Mouse (Mus musculus) neural tube, embryonic 13.5 days (tissue): ENCODE measurements around the gene Zfp827. TPM values are rescaled to one million over a fixed set of nuclear protein-coding genes. Genes with fewer than 3 reads are reported as not detected.
A peak's percentile ranks its signal among the peaks of the same experiment; 100 is the strongest.
"Not testable (repeated sequence)": the region's sequence is repeated elsewhere in the genome, so short reads cannot be mapped to it uniquely, and the experiment has no call there.

ENCODE experiments used
- ATAC-seq: fragments of 200-750 bp; cut with Nextera tagmentation; 2 replicates; pipeline ENCODE4 v1.8.0; 2017; ENCODE audit warnings: low read depth, mild to moderate bottlenecking, moderate TSS enrichment, moderate library complexity
- H3K27ac ChIP-seq: fragments of 300-500 bp; sonication (generic); replicated peaks from 2 replicates; pipeline ENCODE4 v1.5.1; 2015; ENCODE audit warnings: moderate library complexity, mild to moderate bottlenecking, inconsistent platforms
- H3K27me3 ChIP-seq: fragments of 300-500 bp; sonication (generic); 2 replicates; pipeline ENCODE4 v1.6.1; 2015; ENCODE audit warnings: mild to moderate bottlenecking, inconsistent platforms
- H3K36me3 ChIP-seq: fragments of 300-500 bp; sonication (generic); 2 replicates; pipeline ENCODE4 v1.6.1; 2015; ENCODE audit warnings: mild to moderate bottlenecking, inconsistent platforms
- H3K4me1 ChIP-seq: fragments of 300-500 bp; sonication (generic); replicated peaks from 2 replicates; pipeline ENCODE4 v1.6.1; 2015; ENCODE audit warnings: inconsistent platforms
- H3K4me2 ChIP-seq: fragments of 300-500 bp; sonication (generic); 2 replicates; pipeline ENCODE4 v1.6.1; 2015; ENCODE audit warnings: inconsistent platforms, mild to moderate bottlenecking, moderate library complexity
- H3K4me3 ChIP-seq: fragments of 300-500 bp; sonication (generic); 2 replicates; pipeline ENCODE4 v1.5.1; 2015; ENCODE audit warnings: mild to moderate bottlenecking, inconsistent platforms
- H3K9ac ChIP-seq: fragments of 300-500 bp; sonication (generic); 2 replicates; pipeline ENCODE4 v1.6.1; 2015; ENCODE audit warnings: moderate library complexity, mild to moderate bottlenecking, inconsistent platforms
- H3K9me3 ChIP-seq: fragments of 300-500 bp; sonication (generic); 2 replicates; pipeline ENCODE4 v1.6.1; 2016; ENCODE audit warnings: inconsistent platforms
- WGBS: fragments of 180-500 bp; shearing (Covaris S2); methylation state at CpG from one replicate; pipeline ENCODE4 v1.1.7; 2015; 5-methylcytosine and 5-hydroxymethylcytosine counted together
- polyA plus RNA-seq: library from polyadenylated mRNA; unstranded; fragments of >200 nt; fragmentation: Nextera tagmentation; extraction: Ambion mirVana; gene quantifications from 2 replicates; pipeline ENCODE4 v1.2.1, GENCODE M21; 2015

The Zfp827 gene
- polyA plus RNA-seq, 1 experiment from 2014 or later = 11.0 TPM

GRCm38 (mm10) chr8:79121614-79122013, 93.4 kb downstream of the Zfp827 start:
- Histone ChIP-seq H3K4me2 (no peak overlapping the region), H3K36me3 (peaks cover 60% of the 10 kb centered on the region), H3K27me3 (no peaks in the 10 kb centered on the region), H3K4me3 (no peak overlapping the region), H3K27ac (no peak overlapping the region), H3K9ac (no peak overlapping the region), H3K9me3 (no peaks in the 10 kb centered on the region), H3K4me1 (0 out of 2 replicates have a peak, but pooled peaks cover 4% of the 10 kb centered on the region)
- ATAC-seq = no peak
- 87% methylated on average over 1 of the region's 1 CpGs for WGBS

GRCm38 (mm10) chr8:79124231-79124630, 96.0 kb downstream of the Zfp827 start:
- ATAC-seq = no peak
- no peak overlapping the region for H3K4me2 ChIP-seq
- H3K4me1 ChIP-seq = peaks cover 10% of the 10 kb centered on the region
- H3K27me3 ChIP-seq = no peaks in the 10 kb centered on the region
- WGBS = 78% methylated on average over 4 of the region's 4 CpGs
- H3K4me3 ChIP-seq = no peak overlapping the region
- peaks cover 52% of the 10 kb centered on the region for H3K36me3 ChIP-seq
- no peak overlapping the region for H3K9ac ChIP-seq
- no peak overlapping the region for H3K27ac ChIP-seq
- H3K9me3 ChIP-seq = no peaks in the 10 kb centered on the region

GRCm38 (mm10) chr8:79127211-79127816, 99.1 kb downstream of the Zfp827 start:
- Histone ChIP-seq H3K27ac (no peak overlapping the region; the same call in 1 of the 2 replicates), H3K4me2 (no peak overlapping the region), H3K36me3 (peaks cover 42% of the 10 kb centered on the region), H3K9ac (no peak overlapping the region), H3K4me3 (no peak overlapping the region), H3K9me3 (no peaks in the 10 kb centered on the region), H3K27me3 (no peaks in the 10 kb centered on the region), H3K4me1 (peaks cover 10% of the 10 kb centered on the region)
- WGBS = 57% methylated on average over 7 of the region's 7 CpGs
- ATAC-seq = no peak

- not testable (repeated sequence) for H3K4me3 ChIP-seq, H3K27ac ChIP-seq
- WGBS = 96% methylated on average over 4 of the region's 4 CpGs
Observed at GRCm38 (mm10) chr8:79128534-79128933, 100.3 kb downstream of the Zfp827 start.

GRCm38 (mm10) chr8:79139614-79140013, 111.4 kb downstream of the Zfp827 start:
- H3K9me3 ChIP-seq = no peaks in the 10 kb centered on the region
- H3K9ac ChIP-seq = no peak overlapping the region
- H3K4me2 ChIP-seq = no peak overlapping the region
- 0 out of 2 replicates have a peak, but pooled peaks cover 5% of the 10 kb centered on the region for H3K4me1 ChIP-seq
- H3K4me3 ChIP-seq = no peak overlapping the region
- peaks cover 71% of the 10 kb centered on the region for H3K36me3 ChIP-seq
- no peak overlapping the region for H3K27ac ChIP-seq
- ATAC-seq = no peak
- WGBS = 96% methylated on average over 4 of the region's 4 CpGs
- H3K27me3 ChIP-seq = no peaks in the 10 kb centered on the region

More at GRCm38 (mm10) chr8:79128534-79128933, 100.3 kb downstream of the Zfp827 start:
- not testable (repeated sequence) for ATAC-seq, H3K9ac ChIP-seq, H3K9me3 ChIP-seq, H3K4me2 ChIP-seq, H3K27me3 ChIP-seq, H3K4me1 ChIP-seq
- peaks cover 44% of the 10 kb centered on the region for H3K36me3 ChIP-seq

GRCm38 (mm10) chr8:79140981-79141380, 112.7 kb downstream of the Zfp827 start:
- no peak overlapping the region for H3K4me3 ChIP-seq
- no peak overlapping the region for H3K27ac ChIP-seq
- H3K36me3 ChIP-seq = peaks cover 69% of the 10 kb centered on the region
- no peak overlapping the region for H3K4me2 ChIP-seq
- WGBS = 87% methylated on average over 8 of the region's 8 CpGs
- ATAC-seq = no peak
- peaks cover 13% of the 10 kb centered on the region for H3K4me1 ChIP-seq
- H3K9ac ChIP-seq = no peak overlapping the region
- no peaks in the 10 kb centered on the region for H3K27me3 ChIP-seq
- H3K9me3 ChIP-seq = no peaks in the 10 kb centered on the region

GRCm38 (mm10) chr8:79141592-79141991, 113.4 kb downstream of the Zfp827 start:
- 83% methylated on average over 11 of the region's 11 CpGs for WGBS
- no peak overlapping the region for H3K4me3 ChIP-seq
- peaks cover 13% of the 10 kb centered on the region for H3K4me1 ChIP-seq
- H3K27ac ChIP-seq = no peak overlapping the region
- H3K9ac ChIP-seq = no peak overlapping the region
- no peak for ATAC-seq
- peaks cover 68% of the 10 kb centered on the region for H3K36me3 ChIP-seq
- no peaks in the 10 kb centered on the region for H3K9me3 ChIP-seq
- H3K27me3 ChIP-seq = no peaks in the 10 kb centered on the region
- H3K4me2 ChIP-seq = no peak overlapping the region

GRCm38 (mm10) chr8:79143729-79144128, 115.5 kb downstream of the Zfp827 start:
- Histone ChIP-seq H3K27ac (no peak overlapping the region), H3K27me3 (no peaks in the 10 kb centered on the region), H3K36me3 (peaks cover 55% of the 10 kb centered on the region), H3K4me3 (no peak overlapping the region), H3K4me2 (no peak overlapping the region), H3K4me1 (peaks cover 8% of the 10 kb centered on the region), H3K9me3 (no peaks in the 10 kb centered on the region), H3K9ac (no peak overlapping the region)
- 93% methylated on average over 3 of the region's 3 CpGs for WGBS
- no peak for ATAC-seq

- WGBS = 68% methylated on average over 8 of the region's 8 CpGs
- H3K4me3 ChIP-seq = no peak overlapping the region
- no peak overlapping the region for H3K9ac ChIP-seq
- peaks cover 8% of the 10 kb centered on the region for H3K4me1 ChIP-seq
- H3K27me3 ChIP-seq = no peaks in the 10 kb centered on the region
- peak overlapping the region; percentile 33; the same call in 1 of the 2 replicates for H3K27ac ChIP-seq
- no peaks in the 10 kb centered on the region for H3K9me3 ChIP-seq
- ATAC-seq = peak; percentile 71; the same call in 1 of the 2 replicates
- H3K36me3 ChIP-seq = peaks cover 49% of the 10 kb centered on the region
- no peak overlapping the region for H3K4me2 ChIP-seq
Observed at GRCm38 (mm10) chr8:79145210-79145609, 117.0 kb downstream of the Zfp827 start.

GRCm38 (mm10) chr8:79145626-79146025, 117.4 kb downstream of the Zfp827 start:
- Histone ChIP-seq H3K4me1 (peaks cover 8% of the 10 kb centered on the region), H3K9me3 (no peaks in the 10 kb centered on the region), H3K4me2 (no peak overlapping the region), H3K9ac (no peak overlapping the region), H3K4me3 (no peak overlapping the region), H3K36me3 (peaks cover 48% of the 10 kb centered on the region), H3K27me3 (no peaks in the 10 kb centered on the region), H3K27ac (peak overlapping the region; percentile 33; the same call in 1 of the 2 replicates)
- no peak for ATAC-seq
- 90% methylated on average over 10 of the region's 10 CpGs for WGBS

GRCm38 (mm10) chr8:79148799-79149198, 120.6 kb downstream of the Zfp827 start:
- Histone ChIP-seq H3K9me3 (no peaks in the 10 kb centered on the region), H3K4me1 (peaks cover 8% of the 10 kb centered on the region), H3K4me2 (no peak overlapping the region), H3K4me3 (no peak overlapping the region), H3K27me3 (no peaks in the 10 kb centered on the region), H3K36me3 (peaks cover 34% of the 10 kb centered on the region), H3K27ac (no peak overlapping the region), H3K9ac (no peak overlapping the region)
- 91% methylated on average over 10 of the region's 10 CpGs for WGBS
- ATAC-seq = no peak

- H3K9me3 ChIP-seq = no peaks in the 10 kb centered on the region
- peaks cover 5% of the 10 kb centered on the region for H3K4me1 ChIP-seq
- H3K9ac ChIP-seq = no peak overlapping the region
- no peak overlapping the region for H3K27ac ChIP-seq
- 94% methylated on average over 10 of the region's 10 CpGs for WGBS
- H3K4me3 ChIP-seq = no peak overlapping the region
- ATAC-seq = no peak
- H3K4me2 ChIP-seq = no peak overlapping the region
- no peaks in the 10 kb centered on the region for H3K27me3 ChIP-seq
- H3K36me3 ChIP-seq = peaks cover 36% of the 10 kb centered on the region
Observed at GRCm38 (mm10) chr8:79149880-79150279, 121.6 kb downstream of the Zfp827 start.
